ENCODE assay signal across 14 mouse cellular contexts in the genomic region with DNA sequence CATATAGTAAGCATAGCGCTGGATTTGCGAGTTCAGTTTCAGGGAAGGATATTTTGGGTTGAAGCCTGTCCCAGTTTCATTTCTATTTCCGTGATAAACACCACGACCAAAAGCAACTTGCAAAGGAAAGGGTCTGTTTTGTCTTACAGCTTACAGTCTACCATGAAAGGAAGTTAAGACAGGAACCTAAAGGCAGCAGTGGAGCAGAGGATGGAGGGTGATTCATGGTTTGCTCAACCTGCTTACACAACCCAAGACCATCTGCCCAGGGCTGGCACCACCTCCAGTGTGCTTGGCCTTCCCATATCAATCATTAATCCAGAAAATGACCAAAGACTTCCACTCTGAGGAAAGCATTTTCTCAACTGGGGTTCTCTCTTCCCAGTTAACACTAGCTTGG.
DNase-seq lines count a peak whose midpoint lies in the region; ATAC-seq lines count a peak whose summit lies in the region.
"Had no signal": no experiment of that assay in that cellular context is flagged by ENCODE, and none has a peak within 500 bp of the region (broad histone marks: within the 10 kb centered on the region; RNA-seq: fewer than 3 reads in every experiment).

No protein-coding gene starts in this region.

- H3K9ac ChIP-seq in intestine, embryonic 15.5 days = no peak overlapping the region
- H3K9ac ChIP-seq: hindbrain, embryonic 13.5 days; kidney, embryonic 15.5 days had no signal

- peak overlapping the region; percentile 51; the same call in 1 of the 2 replicates for H3K27ac ChIP-seq in intestine, embryonic 15.5 days
- H3K27ac ChIP-seq in forebrain, embryonic 10.5 days = no peak overlapping the region
- H3K27ac ChIP-seq: hindbrain, embryonic 13.5 days; kidney, embryonic 15.5 days; limb, embryonic 10.5 days had no signal

- H3K36me3 ChIP-seq in intestine, embryonic 15.5 days = no peaks in the 10 kb centered on the region
- H3K36me3 ChIP-seq in forebrain, embryonic 10.5 days (replicated peaks) = no peaks in the 10 kb centered on the region
- H3K36me3 ChIP-seq: G1E; heart, embryonic 10.5 days; hindbrain, embryonic 13.5 days; kidney, embryonic 15.5 days; limb, embryonic 10.5 days had no signal

- H3K4me3 ChIP-seq in intestine, embryonic 15.5 days (replicated peaks) = no peak overlapping the region
- no peak overlapping the region for H3K4me3 ChIP-seq in forebrain, embryonic 10.5 days
- H3K4me3 ChIP-seq: heart, embryonic 10.5 days; hindbrain, embryonic 13.5 days; kidney, embryonic 15.5 days; limb, embryonic 10.5 days; myocyte had no signal

- DNase-seq in spleen, postnatal 36 days (ENCODE audit: low spot score in 2 of 2) = peak; percentile 26 to 35
- no peak for DNase-seq in spleen, adult 12 weeks (ENCODE audit: low spot score)
- DNase-seq in lung, postnatal 36 days = peak; percentile 44
- DNase-seq in left cerebral cortex, adult 8-10 months (ENCODE audit: low spot score in 2 of 2) = no peak
- no peak for DNase-seq in forebrain, embryonic 10.5 days (ENCODE audit: extremely low spot score, low spot score)
- no peak for DNase-seq in ovary, postnatal 36 days (ENCODE audit: low spot score)
- DNase-seq: layer of hippocampus, adult 9-11 months had no signal

- H3K4me1 ChIP-seq in intestine, embryonic 15.5 days (replicated peaks) = no peaks in the 10 kb centered on the region
- no peaks in the 10 kb centered on the region for H3K4me1 ChIP-seq in forebrain, embryonic 10.5 days
- H3K4me1 ChIP-seq: hindbrain, embryonic 13.5 days; kidney, embryonic 15.5 days; limb, embryonic 10.5 days had no signal

- peak; percentile 60 for ATAC-seq in intestine, embryonic 15.5 days

- 77% methylated on average over 4 of the region's 4 CpGs for WGBS in intestine, embryonic 15.5 days
- 91% methylated on average over 4 of the region's 4 CpGs for WGBS in forebrain, embryonic 10.5 days

- H3K9me3 ChIP-seq in intestine, embryonic 15.5 days = no peaks in the 10 kb centered on the region
- H3K9me3 ChIP-seq in forebrain, embryonic 10.5 days = no peaks in the 10 kb centered on the region
- H3K9me3 ChIP-seq: G1E; heart, embryonic 10.5 days; hindbrain, embryonic 13.5 days; kidney, embryonic 15.5 days; limb, embryonic 10.5 days had no signal

- H3K4me2 ChIP-seq in intestine, embryonic 15.5 days (replicated peaks) = no peak overlapping the region
- H3K4me2 ChIP-seq: hindbrain, embryonic 13.5 days; kidney, embryonic 15.5 days had no signal

- H3K27me3 ChIP-seq in intestine, embryonic 15.5 days (replicated peaks) = no peaks in the 10 kb centered on the region
- no peaks in the 10 kb centered on the region for H3K27me3 ChIP-seq in forebrain, embryonic 10.5 days (ENCODE audit: poor library complexity, severe bottlenecking)
- H3K27me3 ChIP-seq: hindbrain, embryonic 13.5 days; kidney, embryonic 15.5 days had no signal

Comparison
In these comparisons a context has a peak if more than half of its experiments do, and no peak if none do; other contexts are left out.
1. DNase-seq: peak in spleen, postnatal 36 days (2 of 2) and lung, postnatal 36 days (single experiment); none in spleen, adult 12 weeks (single experiment), left cerebral cortex, adult 8-10 months (0 of 2), forebrain, embryonic 10.5 days (single experiment) and ovary, postnatal 36 days (single experiment).